ENCODE assay signal across 9 mouse cellular contexts in genomic region chr14:54475941-54476844, GRCm38 (mm10). TPM values are rescaled to one million over a fixed set of nuclear protein-coding genes. Genes with fewer than 3 reads are reported as not detected.
DNase-seq lines count a peak whose midpoint lies in the region; ATAC-seq lines count a peak whose summit lies in the region.
"Had no signal": no experiment of that assay in that cellular context is flagged by ENCODE, and none has a peak within 500 bp of the region (broad histone marks: within the 10 kb centered on the region; RNA-seq: fewer than 3 reads in every experiment).

TSS of gene Rem2 (plus strand) at chr14:54476100.

- H3K9me3 ChIP-seq in megakaryocyte, embryonic 14.5 days = peaks cover 5% of the 10 kb centered on the region
- no peaks in the 10 kb centered on the region for H3K9me3 ChIP-seq in heart, embryonic 15.5 days (replicated peaks)
- H3K9me3 ChIP-seq in liver, embryonic 15.5 days (replicated peaks) = no peaks in the 10 kb centered on the region

- H3K9ac ChIP-seq in heart, embryonic 15.5 days = peak within 1 kb of the TSS; percentile 51
- H3K9ac ChIP-seq in liver, embryonic 15.5 days = no peak within 1 kb of the TSS

- H3K4me3 ChIP-seq in megakaryocyte, embryonic 14.5 days (replicated peaks) = peak within 1 kb of the TSS; percentile 81
- H3K4me3 ChIP-seq in heart, embryonic 15.5 days = peak within 1 kb of the TSS; percentile 46
- peak within 1 kb of the TSS; percentile 39 for H3K4me3 ChIP-seq in liver, embryonic 15.5 days (replicated peaks)

- peaks cover 62% of the 10 kb centered on the region for H3K27me3 ChIP-seq in megakaryocyte, embryonic 14.5 days (replicated peaks)
- peaks cover 30% of the 10 kb centered on the region for H3K27me3 ChIP-seq in heart, embryonic 15.5 days
- peaks cover 67% of the 10 kb centered on the region for H3K27me3 ChIP-seq in liver, embryonic 15.5 days
- H3K27me3 ChIP-seq: Patski had no signal

- 2% methylated on average over 23 of the region's 23 CpGs for WGBS in heart, embryonic 15.5 days
- WGBS in liver, embryonic 15.5 days (ENCODE audit: insufficient replicate concordance) = 4% methylated on average over 23 of the region's 23 CpGs

- no peak within 1 kb of the TSS for H3K27ac ChIP-seq in heart, embryonic 15.5 days
- no peak within 1 kb of the TSS for H3K27ac ChIP-seq in liver, embryonic 15.5 days (replicated peaks)

- peaks cover 10% of the 10 kb centered on the region for H3K36me3 ChIP-seq in megakaryocyte, embryonic 14.5 days (replicated peaks; ENCODE audit: low read length)
- H3K36me3 ChIP-seq in heart, embryonic 15.5 days = no peaks in the 10 kb centered on the region
- H3K36me3 ChIP-seq in liver, embryonic 15.5 days (replicated peaks) = no peaks in the 10 kb centered on the region

- peak within 1 kb of the TSS; percentile 87 for H3K4me2 ChIP-seq in heart, embryonic 15.5 days
- H3K4me2 ChIP-seq in liver, embryonic 15.5 days = peak within 1 kb of the TSS; percentile 61

- peaks cover 34% of the 10 kb centered on the region for H3K4me1 ChIP-seq in megakaryocyte, embryonic 14.5 days
- peaks cover 33% of the 10 kb centered on the region for H3K4me1 ChIP-seq in heart, embryonic 15.5 days (replicated peaks)
- H3K4me1 ChIP-seq in liver, embryonic 15.5 days (replicated peaks) = peaks cover 19% of the 10 kb centered on the region

- ATAC-seq in megakaryocyte, adult 5-6 weeks (ENCODE audit: poor library complexity, severe bottlenecking) = no peak
- peak; percentile 58 for ATAC-seq in heart, embryonic 15.5 days (replicated peaks; ENCODE audit: insufficient number of reproducible peaks, insufficient read depth, low FRiP score, low read depth)
- ATAC-seq in liver, embryonic 15.5 days (ENCODE audit: insufficient read depth) = no peak
- no peak for ATAC-seq in megakaryocyte-erythroid progenitor cell, adult 5-6 weeks (replicated peaks; ENCODE audit: low FRiP score, low TSS enrichment, poor library complexity, severe bottlenecking)
- ATAC-seq: Patski had no signal

- DNase-seq in cerebellum, postnatal 36 days = peak; percentile 80 to 83
- DNase-seq in kidney, postnatal 4 days = peak; percentile 69 to 70
- peak; percentile 40 for DNase-seq in retina, adult 2 months (ENCODE audit: low read depth, low spot score)

RNA-seq across cellular contexts. Expression of gene Rem2, which starts in this region (rescaled TPM):
- 0.30 and 2.1 TPM in 2 replicates for polyA plus RNA-seq in megakaryocyte, embryonic 14.5 days (2012; ENCODE audit: insufficient read depth, low replicate concordance)
- total RNA-seq in megakaryocyte, adult 5-6 weeks (2015) = not detected in 2 replicates
- not detected in 2 replicates for total RNA-seq in megakaryocyte, adult 5-6 weeks (2017)
- polyA plus RNA-seq in heart, embryonic 15.5 days (2015; fragmentation: Nextera tagmentation; extraction: Ambion mirVana) = 1.1 and 1.9 TPM in 2 replicates
- polyA plus RNA-seq in liver, embryonic 15.5 days (2015; fragmentation: Nextera tagmentation; extraction: Ambion mirVana) = 0.20 and 0.23 TPM in 2 replicates
- total RNA-seq in megakaryocyte-erythroid progenitor cell, adult 5-6 weeks (2014; fragmentation: Nextera tagmentation) = 0.50 and 3.5 TPM in 2 replicates
- 0.80 and 2.0 TPM in 2 replicates for total RNA-seq in megakaryocyte-erythroid progenitor cell, adult 5-6 weeks (2017)
